In genomic region chr3:81554773-81555172, GRCm38 (mm10) we compare ENCODE assay signal across 18 mouse cellular contexts.
DNase-seq lines count a peak whose midpoint lies in the region; ATAC-seq and TF ChIP-seq lines count a peak whose summit lies in the region.
"Had no signal": no experiment of that assay in that cellular context is flagged by ENCODE, and none has a peak within 500 bp of the region (broad histone marks: within the 10 kb centered on the region; RNA-seq: fewer than 3 reads in every experiment).

No protein-coding gene starts in this region.

- TF ChIP-seq CTCF in kidney, adult 2 months (conservative IDR thresholded peaks at IDR 0.05; ENCODE audit: insufficient read depth, insufficient read length, low read depth, low read length): no peak

- no peaks in the 10 kb centered on the region for H3K27me3 ChIP-seq in kidney, adult 2 months (replicated peaks; ENCODE audit: control insufficient read depth, insufficient read depth, low read length)
- no peaks in the 10 kb centered on the region for H3K27me3 ChIP-seq in intestine, embryonic 16.5 days (replicated peaks; ENCODE audit: control insufficient read depth, insufficient read depth, low read length)
- H3K27me3 ChIP-seq in kidney, embryonic 14.5 days (ENCODE audit: control insufficient read depth, insufficient read depth, low read length): no peaks in the 10 kb centered on the region
- H3K27me3 ChIP-seq: heart, embryonic 15.5 days had no signal

- H3K36me3 ChIP-seq in kidney, adult 2 months (ENCODE audit: control insufficient read depth, insufficient read depth, low read length): no peaks in the 10 kb centered on the region
- H3K36me3 ChIP-seq in intestine, embryonic 16.5 days (ENCODE audit: control insufficient read depth, insufficient read depth, low read length): no peaks in the 10 kb centered on the region
- no peaks in the 10 kb centered on the region for H3K36me3 ChIP-seq in kidney, embryonic 14.5 days (ENCODE audit: control insufficient read depth, insufficient read depth, low read length)
- H3K36me3 ChIP-seq: heart, embryonic 10.5 days; heart, embryonic 15.5 days had no signal

- DNase-seq in kidney, adult 2 months: peak; percentile 62
- DNase-seq in kidney, postnatal 10 days: no peak
- peak; percentile 6 to 24 for DNase-seq in kidney, postnatal 36 days
- no peak for DNase-seq in lung, postnatal 25 days (ENCODE audit: low spot score)
- DNase-seq in adrenal gland, postnatal 4 days (ENCODE audit: low spot score in 2 of 2): no peak
- DNase-seq: adrenal gland, adult 8-10 months; adrenal gland, postnatal 36 days; cerebellum, adult 11 months; cerebellum, adult 8-10 months; cerebellum, postnatal 25 days; heart, adult 18-20 months; heart, postnatal 14 days had no signal

- H3K27ac ChIP-seq in kidney, adult 2 months (ENCODE audit: insufficient read depth, low read depth, low read length): no peak overlapping the region
- H3K27ac ChIP-seq in intestine, embryonic 16.5 days (ENCODE audit: low read length): no peak overlapping the region
- peak overlapping the region; percentile 12; the same call in 1 of the 2 replicates for H3K27ac ChIP-seq in kidney, embryonic 14.5 days (ENCODE audit: low read depth, low read length)
- H3K27ac ChIP-seq: heart, embryonic 10.5 days; heart, embryonic 15.5 days; hindbrain, embryonic 14.5 days had no signal

- H3K4me1 ChIP-seq in kidney, adult 2 months (ENCODE audit: control insufficient read depth, insufficient read depth, low read length): no peaks in the 10 kb centered on the region; the same call in 1 of the 2 replicates
- H3K4me1 ChIP-seq in intestine, embryonic 16.5 days (ENCODE audit: control insufficient read depth, insufficient read depth, low read length): no peaks in the 10 kb centered on the region
- H3K4me1 ChIP-seq in kidney, embryonic 14.5 days (ENCODE audit: control insufficient read depth, insufficient read depth, low read length): no peaks in the 10 kb centered on the region
- H3K4me1 ChIP-seq: heart, embryonic 10.5 days; heart, embryonic 15.5 days had no signal

- H3K4me2 ChIP-seq in intestine, embryonic 16.5 days (ENCODE audit: low read depth, low read length): no peak overlapping the region
- no peak overlapping the region for H3K4me2 ChIP-seq in kidney, embryonic 14.5 days (replicated peaks; ENCODE audit: low read depth, low read length)
- H3K4me2 ChIP-seq: heart, embryonic 15.5 days; hindbrain, embryonic 14.5 days had no signal

- ATAC-seq in intestine, embryonic 16.5 days: peak; percentile 84
- peak; percentile 49; the same call in 1 of the 2 replicates for ATAC-seq in kidney, embryonic 14.5 days (ENCODE audit: low FRiP score, low TSS enrichment)
- ATAC-seq: forebrain, embryonic 14.5 days had no signal

- H3K9me3 ChIP-seq in intestine, embryonic 16.5 days (ENCODE audit: control insufficient read depth, low read length): no peaks in the 10 kb centered on the region
- H3K9me3 ChIP-seq in kidney, embryonic 14.5 days (ENCODE audit: control insufficient read depth, low read length): no peaks in the 10 kb centered on the region
- H3K9me3 ChIP-seq: heart, embryonic 10.5 days; heart, embryonic 15.5 days had no signal

- WGBS in kidney, adult 2 months: 31% methylated on average over 7 of the region's 7 CpGs
- 56% methylated on average over 7 of the region's 7 CpGs for WGBS in intestine, embryonic 16.5 days
- WGBS in kidney, embryonic 14.5 days: 52% methylated on average over 7 of the region's 7 CpGs

- no peak overlapping the region for H3K9ac ChIP-seq in intestine, embryonic 16.5 days (ENCODE audit: low read depth, low read length)
- H3K9ac ChIP-seq in kidney, embryonic 14.5 days (ENCODE audit: low read depth, low read length): no peak overlapping the region
- H3K9ac ChIP-seq: heart, embryonic 15.5 days; hindbrain, embryonic 14.5 days had no signal

- TF ChIP-seq POLR2A in kidney, adult 2 months (IDR thresholded peaks at IDR 0.05; ENCODE audit: low read depth, low read length): no peak

- H3K4me3 ChIP-seq in kidney, adult 2 months (ENCODE audit: insufficient read depth, low read depth, low read length): no peak overlapping the region
- H3K4me3 ChIP-seq in intestine, embryonic 16.5 days (ENCODE audit: low read length): no peak overlapping the region
- no peak overlapping the region for H3K4me3 ChIP-seq in kidney, embryonic 14.5 days (ENCODE audit: low read length)
- H3K4me3 ChIP-seq: heart, embryonic 10.5 days; heart, embryonic 15.5 days had no signal

Comparison
In these comparisons a context has a peak if more than half of its experiments do, and no peak if none do; other contexts are left out.
1. DNase-seq: peak in kidney, adult 2 months (single experiment) and kidney, postnatal 36 days (2 of 2); none in kidney, postnatal 10 days (single experiment), lung, postnatal 25 days (single experiment) and adrenal gland, postnatal 4 days (0 of 2).